Mouse (Mus musculus) stomach, embryonic 16.5 days (tissue): Measurements from ENCODE around the gene Susd3. TPM values are rescaled to one million over a fixed set of nuclear protein-coding genes. Genes with fewer than 3 reads are reported as not detected.
A peak's percentile ranks its signal among the peaks of the same experiment; 100 is the strongest.

Source experiments
- ATAC-seq: fragments of 200-750 bp; cut with Nextera tagmentation; 2 replicates; pipeline ENCODE4 v1.8.0; 2017; ENCODE audit warnings: moderate number of reproducible peaks, moderate TSS enrichment; ENCODE audit not compliant: insufficient read depth, low FRiP score
- H3K27ac ChIP-seq: fragments of 300-500 bp; sonication (generic); 2 replicates; pipeline ENCODE4 v1.5.1; 2014; ENCODE audit warnings: low read length
- H3K27me3 ChIP-seq: fragments of 300-500 bp; sonication (generic); 2 replicates; pipeline ENCODE4 v1.6.1; 2014; ENCODE audit warnings: low read length, control low read depth, mixed read lengths; ENCODE audit not compliant: control insufficient read depth, insufficient read depth
- H3K36me3 ChIP-seq: fragments of 300-500 bp; sonication (generic); 2 replicates; pipeline ENCODE4 v1.6.1; 2014; ENCODE audit warnings: low read length; ENCODE audit not compliant: control insufficient read depth, insufficient read depth
- H3K4me1 ChIP-seq: fragments of 300-500 bp; sonication (generic); 2 replicates; pipeline ENCODE4 v1.6.1; 2014; ENCODE audit warnings: low read length, control low read depth, mixed read lengths; ENCODE audit not compliant: control insufficient read depth, insufficient read depth
- H3K4me2 ChIP-seq: fragments of 300-500 bp; sonication (generic); 2 replicates; pipeline ENCODE4 v1.6.1; 2014; ENCODE audit warnings: low read depth, low read length, mixed read lengths
- H3K4me3 ChIP-seq: fragments of 300-500 bp; sonication (generic); replicated peaks from 2 replicates; pipeline ENCODE4 v1.5.1; 2014; ENCODE audit warnings: mild to moderate bottlenecking, low read length
- H3K9ac ChIP-seq: fragments of 300-500 bp; sonication (generic); 2 replicates; pipeline ENCODE4 v1.6.1; 2014; ENCODE audit warnings: low read length
- H3K9me3 ChIP-seq: fragments of 300-500 bp; sonication (generic); replicated peaks from 2 replicates; pipeline ENCODE4 v1.6.1; 2016; ENCODE audit warnings: low read length, control low read depth; ENCODE audit not compliant: control insufficient read depth
- WGBS: fragments of 180-500 bp; shearing (Covaris S2); extraction: QIAGEN DNeasy Blood & Tissue Kit; methylation state at CpG from one replicate; pipeline ENCODE4 v1.1.7; 2014; 5-methylcytosine and 5-hydroxymethylcytosine counted together
- polyA plus RNA-seq: library from polyadenylated mRNA; unstranded; fragments of >200 nt; fragmentation: Nextera tagmentation; extraction: Ambion mirVana; gene quantifications from 2 replicates; pipeline ENCODE4 v1.2.1, GENCODE M21; 2015

The Susd3 gene
- polyA plus RNA-seq, 1 experiment from 2014 or later: 1.2 TPM

- H3K27me3 ChIP-seq: no peaks in the 10 kb centered on the region
Observed at GRCm38 (mm10) chr13:49219367-49219766, 29.1 kb downstream of the Susd3 start.

GRCm38 (mm10) chr13:49218651-49219050 lies 29.9 kb downstream of the Susd3 start:
- Histone ChIP-seq H3K4me1 (peaks cover 21% of the 10 kb centered on the region), H3K4me2 (no peak overlapping the region), H3K4me3 (no peak overlapping the region), H3K9me3 (no peaks in the 10 kb centered on the region), H3K27ac (no peak overlapping the region), H3K36me3 (no peaks in the 10 kb centered on the region), H3K27me3 (no peaks in the 10 kb centered on the region), H3K9ac (no peak overlapping the region)
- WGBS: 57% methylated on average over 3 of the region's 3 CpGs
- no peak for ATAC-seq

More at GRCm38 (mm10) chr13:49219367-49219766, 29.1 kb downstream of the Susd3 start:
- WGBS: 83% methylated on average over 4 of the region's 4 CpGs
- Histone ChIP-seq H3K27ac (no peak overlapping the region), H3K4me1 (peaks cover 14% of the 10 kb centered on the region), H3K9ac (no peak overlapping the region), H3K4me2 (no peak overlapping the region), H3K9me3 (no peaks in the 10 kb centered on the region), H3K4me3 (no peak overlapping the region), H3K36me3 (no peaks in the 10 kb centered on the region)
- ATAC-seq: no peak

GRCm38 (mm10) chr13:49216808-49217561 lies 31.5 kb downstream of the Susd3 start:
- 67% methylated on average over 9 of the region's 9 CpGs for WGBS
- ATAC-seq: no peak
- H3K4me3 ChIP-seq: no peak overlapping the region
- peak overlapping the region; percentile 59 for H3K4me2 ChIP-seq
- H3K9me3 ChIP-seq: no peaks in the 10 kb centered on the region
- H3K27ac ChIP-seq: peak overlapping the region; percentile 34; the same call in 1 of the 2 replicates
- H3K36me3 ChIP-seq: no peaks in the 10 kb centered on the region
- H3K4me1 ChIP-seq: peaks cover 26% of the 10 kb centered on the region
- H3K9ac ChIP-seq: peak overlapping the region; percentile 93; the same call in 1 of the 2 replicates
- no peaks in the 10 kb centered on the region for H3K27me3 ChIP-seq

- ATAC-seq: peak; percentile 51
- peaks cover 28% of the 10 kb centered on the region for H3K4me1 ChIP-seq
- H3K4me2 ChIP-seq: peak overlapping the region; percentile 59
- peak overlapping the region; percentile 34 for H3K27ac ChIP-seq
- no peaks in the 10 kb centered on the region for H3K9me3 ChIP-seq
- 4% methylated on average over 17 of the region's 17 CpGs for WGBS
- peak overlapping the region; percentile 83 for H3K4me3 ChIP-seq
- no peaks in the 10 kb centered on the region for H3K36me3 ChIP-seq
- H3K9ac ChIP-seq: peak overlapping the region; percentile 93
- H3K27me3 ChIP-seq: no peaks in the 10 kb centered on the region
Observed at GRCm38 (mm10) chr13:49216220-49216552, 32.3 kb downstream of the Susd3 start.

GRCm38 (mm10) chr13:49215504-49216219 lies 32.8 kb downstream of the Susd3 start, which contains the start of gene Card19:
TSS of gene Card19 (minus strand) at chr13:49216037.
- Histone ChIP-seq H3K27me3 (no peaks in the 10 kb centered on the region), H3K9ac (peak within 1 kb of the TSS; percentile 93), H3K36me3 (no peaks in the 10 kb centered on the region), H3K4me2 (peak within 1 kb of the TSS; percentile 59), H3K27ac (peak within 1 kb of the TSS; percentile 83), H3K4me3 (peak within 1 kb of the TSS; percentile 83), H3K9me3 (no peaks in the 10 kb centered on the region), H3K4me1 (peaks cover 28% of the 10 kb centered on the region)
- ATAC-seq: peak; percentile 93
- WGBS: under 1% methylated on average over 76 of the region's 78 CpGs

GRCm38 (mm10) chr13:49215128-49215503 lies 33.4 kb downstream of the Susd3 start:
- Histone ChIP-seq H3K27ac (no peak overlapping the region), H3K9me3 (no peaks in the 10 kb centered on the region), H3K9ac (peak overlapping the region; percentile 93), H3K4me2 (peak overlapping the region; percentile 59), H3K4me3 (peak overlapping the region; percentile 83), H3K27me3 (no peaks in the 10 kb centered on the region), H3K4me1 (peaks cover 28% of the 10 kb centered on the region), H3K36me3 (no peaks in the 10 kb centered on the region)
- ATAC-seq: no peak
- WGBS: 15% methylated on average over 5 of the region's 5 CpGs

GRCm38 (mm10) chr13:49214454-49214853 lies 34.1 kb downstream of the Susd3 start:
- 78% methylated on average over 3 of the region's 3 CpGs for WGBS
- no peak for ATAC-seq
- H3K4me2 ChIP-seq: peak overlapping the region; percentile 59; the same call in 1 of the 2 replicates
- H3K27ac ChIP-seq: no peak overlapping the region
- peaks cover 28% of the 10 kb centered on the region for H3K4me1 ChIP-seq
- no peak overlapping the region for H3K4me3 ChIP-seq
- no peaks in the 10 kb centered on the region for H3K27me3 ChIP-seq
- H3K9me3 ChIP-seq: no peaks in the 10 kb centered on the region
- H3K9ac ChIP-seq: 0 out of 2 replicates have a peak overlapping the region, but pooled peaks have one; percentile 11
- H3K36me3 ChIP-seq: no peaks in the 10 kb centered on the region

GRCm38 (mm10) chr13:49213531-49213932 lies 35.0 kb downstream of the Susd3 start:
- no peaks in the 10 kb centered on the region for H3K9me3 ChIP-seq
- H3K4me2 ChIP-seq: no peak overlapping the region
- H3K27me3 ChIP-seq: no peaks in the 10 kb centered on the region
- H3K4me1 ChIP-seq: peaks cover 30% of the 10 kb centered on the region
- WGBS: 64% methylated on average over 4 of the region's 4 CpGs
- no peak overlapping the region for H3K9ac ChIP-seq
- H3K4me3 ChIP-seq: no peak overlapping the region
- ATAC-seq: no peak
- H3K27ac ChIP-seq: no peak overlapping the region
- no peaks in the 10 kb centered on the region for H3K36me3 ChIP-seq
